In genomic region chr12:106504285-106504684, GRCm38 (mm10) we compare ENCODE assay signal across 19 mouse cellular contexts.
"Had no signal": no experiment of that assay in that cellular context is flagged by ENCODE, and none has a peak within 500 bp of the region (broad histone marks: within the 10 kb centered on the region; RNA-seq: fewer than 3 reads in every experiment).

No protein-coding gene starts in this region.

- H3K27ac ChIP-seq: midbrain, embryonic 10.5 days; midbrain, embryonic 12.5 days; neural tube, embryonic 13.5 days; neural tube, embryonic 15.5 days; stomach, embryonic 15.5 days; stomach, postnatal 0 days had no signal

- H3K36me3 ChIP-seq: midbrain, embryonic 10.5 days; midbrain, embryonic 12.5 days; neural tube, embryonic 13.5 days; neural tube, embryonic 15.5 days; stomach, embryonic 15.5 days had no signal

- ATAC-seq: midbrain, embryonic 16.5 days had no signal

- H3K4me3 ChIP-seq: midbrain, embryonic 10.5 days; midbrain, embryonic 12.5 days; myocyte; neural tube, embryonic 13.5 days; neural tube, embryonic 15.5 days; stomach, embryonic 15.5 days had no signal

- DNase-seq: lung, adult 18-20 months; lung, embryonic 14.5 days; lung, postnatal 10 days; lung, postnatal 4 days; midbrain, embryonic 14.5 days; retina, postnatal 1 day; right cerebral cortex, adult 18-20 months; right cerebral cortex, postnatal 14 days; thymus, adult 2 months; thymus, postnatal 25 days; thymus, postnatal 4 days had no signal

- H3K4me1 ChIP-seq: neural tube, embryonic 13.5 days; neural tube, embryonic 15.5 days; stomach, embryonic 15.5 days had no signal

- H3K9me3 ChIP-seq: midbrain, embryonic 10.5 days; midbrain, embryonic 12.5 days; neural tube, embryonic 13.5 days; neural tube, embryonic 15.5 days; stomach, embryonic 15.5 days had no signal

- H3K27me3 ChIP-seq: midbrain, embryonic 12.5 days; neural tube, embryonic 13.5 days; neural tube, embryonic 15.5 days; stomach, embryonic 15.5 days had no signal

- H3K4me2 ChIP-seq: lung, embryonic 14.5 days; midbrain, embryonic 12.5 days; neural tube, embryonic 13.5 days; neural tube, embryonic 15.5 days; stomach, embryonic 15.5 days had no signal

- H3K9ac ChIP-seq: lung, embryonic 14.5 days; midbrain, embryonic 12.5 days; neural tube, embryonic 13.5 days; neural tube, embryonic 15.5 days; stomach, embryonic 15.5 days had no signal
